Mouse (Mus musculus): Measurements from ENCODE around the gene Deup1. TPM values are rescaled to one million over a fixed set of nuclear protein-coding genes. Genes with fewer than 3 reads are reported as not detected.
A peak's percentile ranks its signal among the peaks of the same experiment; 100 is the strongest.

Gene Deup1
- total and polyA plus RNA-seq, 2 experiments from 2014 or later: 1.7 to 2.6 TPM

DNA sequence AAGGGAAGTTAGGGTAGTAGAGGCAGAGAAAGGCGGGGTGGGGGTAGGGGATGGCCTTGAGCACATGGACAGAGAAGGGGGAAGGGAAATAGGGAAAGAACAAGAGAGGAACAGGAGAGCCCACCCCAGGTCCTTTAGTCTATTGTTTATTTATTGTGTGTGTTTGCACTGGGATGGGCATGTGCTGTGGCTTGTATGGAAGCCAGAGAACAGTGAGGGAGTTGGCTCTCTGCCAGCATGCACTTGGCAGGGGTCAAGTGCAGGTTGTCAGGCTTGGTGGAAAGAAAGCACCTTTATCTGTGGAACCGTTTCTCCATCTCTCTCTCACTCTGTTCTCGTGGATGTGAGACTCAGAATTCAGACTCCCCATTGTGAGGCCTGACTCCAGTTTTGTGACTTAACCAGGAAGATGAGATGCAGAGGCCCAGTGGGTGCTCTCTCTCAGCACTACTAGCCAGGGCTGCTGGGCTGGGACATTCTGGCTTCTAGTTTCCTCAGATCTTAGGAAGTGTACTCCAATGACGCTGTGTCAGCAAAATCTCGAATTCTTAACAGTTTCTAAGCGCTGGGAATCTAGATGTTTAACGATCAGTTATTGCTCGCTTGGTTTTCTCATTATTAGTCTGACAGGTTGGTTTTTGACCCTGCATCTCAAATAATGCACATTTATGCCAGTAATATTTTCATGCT is 98.3 kb downstream of the Deup1 start:
- 43% methylated on average over 8 of the region's 8 CpGs for WGBS
- H3K4me1 ChIP-seq (ENCODE audit: insufficient read depth, low read length): 0 out of 2 replicates have a peak, but pooled peaks cover 11% of the 10 kb centered on the region
- H3K27ac ChIP-seq: no peak overlapping the region
- no peak overlapping the region for H3K4me2 ChIP-seq (ENCODE audit: low read depth, low read length)
- H3K4me3 ChIP-seq (ENCODE audit: low read length): no peak overlapping the region
- no peak for ATAC-seq
- no peaks in the 10 kb centered on the region for H3K27me3 ChIP-seq (ENCODE audit: insufficient read depth, low read length)
- no peaks in the 10 kb centered on the region for H3K9me3 ChIP-seq (ENCODE audit: low read length)
- no peaks in the 10 kb centered on the region for H3K36me3 ChIP-seq (ENCODE audit: insufficient read depth, low read length)
- H3K9ac ChIP-seq (replicated peaks; ENCODE audit: low read length): no peak overlapping the region
- peak; percentile 49 for DNase-seq (ENCODE audit: low spot score)
- TF ChIP-seq CTCF (IDR thresholded peaks at IDR 0.05; ENCODE audit: low read depth): no peak

DNA sequence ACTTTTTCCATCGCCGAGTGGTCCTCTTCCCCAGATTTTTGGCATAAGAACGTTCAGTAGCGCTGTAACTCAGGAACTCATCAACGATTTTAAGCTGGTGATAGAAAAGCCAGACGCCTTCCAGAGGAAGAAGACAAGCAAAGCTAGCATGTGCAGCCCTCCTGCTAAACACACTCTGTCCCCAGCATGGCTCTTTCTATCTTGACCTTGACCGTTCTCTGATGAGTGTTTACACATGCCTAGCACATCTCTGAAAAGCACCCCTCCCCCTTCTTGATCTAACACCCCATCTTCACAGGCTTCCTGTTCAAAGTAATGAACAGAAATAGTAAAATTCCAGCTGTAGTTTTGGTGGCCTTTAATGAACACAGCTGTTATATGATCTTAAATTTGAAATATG is 99.4 kb downstream of the Deup1 start:
- Histone ChIP-seq H3K27ac (no peak overlapping the region), H3K9ac (replicated peaks; ENCODE audit: low read length) (no peak overlapping the region), H3K4me1 (ENCODE audit: insufficient read depth, low read length) (0 out of 2 replicates have a peak, but pooled peaks cover 5% of the 10 kb centered on the region), H3K4me2 (ENCODE audit: low read depth, low read length) (no peak overlapping the region), H3K36me3 (ENCODE audit: insufficient read depth, low read length) (no peaks in the 10 kb centered on the region), H3K27me3 (ENCODE audit: insufficient read depth, low read length) (no peaks in the 10 kb centered on the region), H3K4me3 (ENCODE audit: low read length) (no peak overlapping the region), H3K9me3 (ENCODE audit: low read length) (no peaks in the 10 kb centered on the region)
- TF ChIP-seq CTCF (IDR thresholded peaks at IDR 0.05; ENCODE audit: low read depth): no peak
- 85% methylated on average over 7 of the region's 7 CpGs for WGBS
- ATAC-seq (no peak), DNase-seq (ENCODE audit: low spot score) (no peak)

DNA sequence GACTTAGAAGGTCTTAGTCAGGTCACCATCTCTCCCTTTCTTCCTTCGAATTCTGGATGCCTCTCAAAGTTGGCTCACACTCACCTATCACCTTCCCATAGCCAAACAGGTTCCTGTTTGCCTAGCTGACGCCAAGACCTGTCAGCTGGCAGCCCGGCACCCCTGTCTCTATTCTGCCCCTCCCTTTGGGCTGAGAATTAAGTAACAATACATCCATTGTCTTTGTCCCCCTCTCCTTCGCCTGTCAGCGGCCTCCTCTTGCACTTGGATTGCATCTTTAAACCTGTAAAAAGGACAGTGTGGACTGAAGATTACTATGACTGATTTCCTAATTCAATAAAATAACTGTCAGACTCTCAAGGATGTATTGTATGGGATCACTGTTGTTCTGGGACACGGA is 99.9 kb downstream of the Deup1 start:
- TF ChIP-seq CTCF (IDR thresholded peaks at IDR 0.05; ENCODE audit: low read depth): no peak
- no peaks in the 10 kb centered on the region for H3K36me3 ChIP-seq (ENCODE audit: insufficient read depth, low read length)
- H3K4me2 ChIP-seq (ENCODE audit: low read depth, low read length): no peak overlapping the region
- no peaks in the 10 kb centered on the region for H3K9me3 ChIP-seq (ENCODE audit: low read length)
- no peak overlapping the region for H3K9ac ChIP-seq (replicated peaks; ENCODE audit: low read length)
- DNase-seq (ENCODE audit: low spot score) (no peak), ATAC-seq (no peak)
- 49% methylated on average over 6 of the region's 6 CpGs for WGBS
- H3K4me1 ChIP-seq (ENCODE audit: insufficient read depth, low read length): 0 out of 2 replicates have a peak, but pooled peaks cover 11% of the 10 kb centered on the region
- no peak overlapping the region for H3K4me3 ChIP-seq (ENCODE audit: low read length)
- no peak overlapping the region for H3K27ac ChIP-seq
- no peaks in the 10 kb centered on the region for H3K27me3 ChIP-seq (ENCODE audit: insufficient read depth, low read length)

DNA sequence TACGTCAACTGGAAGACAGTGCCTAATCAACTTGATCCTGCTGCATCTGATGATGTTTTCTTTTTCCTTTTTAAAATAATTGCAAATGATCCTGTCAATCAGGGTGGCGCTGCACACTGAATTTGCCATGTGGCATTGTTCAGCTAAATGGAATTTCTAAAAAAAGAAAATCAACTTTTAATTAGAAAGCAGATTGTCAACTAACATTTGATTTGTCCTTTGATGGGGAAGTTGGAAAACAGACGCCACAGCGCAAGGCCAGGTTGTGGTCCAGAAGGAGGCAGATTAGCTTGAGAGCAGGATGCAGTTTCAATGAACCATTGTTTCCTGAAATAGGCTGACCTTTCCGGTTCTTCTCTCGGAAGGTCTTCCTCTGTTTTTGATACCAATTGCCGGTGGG is 101.2 kb downstream of the Deup1 start:
- H3K4me2 ChIP-seq (ENCODE audit: low read depth, low read length): no peak overlapping the region
- no peaks in the 10 kb centered on the region for H3K27me3 ChIP-seq (ENCODE audit: insufficient read depth, low read length)
- ATAC-seq (no peak), DNase-seq (ENCODE audit: low spot score) (no peak)
- TF ChIP-seq CTCF (IDR thresholded peaks at IDR 0.05; ENCODE audit: low read depth): no peak
- no peak overlapping the region for H3K9ac ChIP-seq (replicated peaks; ENCODE audit: low read length)
- H3K4me3 ChIP-seq (ENCODE audit: low read length): no peak overlapping the region
- no peak overlapping the region for H3K27ac ChIP-seq
- 0 out of 2 replicates have a peak, but pooled peaks cover 11% of the 10 kb centered on the region for H3K4me1 ChIP-seq (ENCODE audit: insufficient read depth, low read length)
- H3K9me3 ChIP-seq (ENCODE audit: low read length): no peaks in the 10 kb centered on the region
- 65% methylated on average over 7 of the region's 7 CpGs for WGBS
- H3K36me3 ChIP-seq (ENCODE audit: insufficient read depth, low read length): no peaks in the 10 kb centered on the region

DNA sequence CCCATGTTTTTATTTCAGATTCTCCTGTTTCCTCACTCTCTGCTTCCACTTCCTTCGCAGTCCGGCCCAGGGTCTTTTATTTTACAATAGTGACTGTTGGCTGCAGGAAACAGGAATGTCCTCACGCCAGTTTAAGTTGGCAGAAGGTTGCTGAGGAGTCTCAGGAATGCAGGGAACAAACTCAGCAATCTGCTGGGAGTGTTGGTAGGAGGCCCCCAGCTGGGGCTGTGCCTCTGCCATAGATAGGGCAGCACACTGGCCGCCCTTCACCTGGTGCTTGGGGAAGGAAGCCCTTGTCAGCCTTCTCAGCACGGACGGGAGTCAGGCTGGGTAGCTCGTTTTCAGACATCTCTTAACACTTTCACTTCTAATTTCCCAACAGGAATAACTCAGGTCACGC is 102.5 kb downstream of the Deup1 start:
- DNase-seq (ENCODE audit: low spot score) (no peak), ATAC-seq (no peak)
- 0 out of 2 replicates have a peak, but pooled peaks cover 11% of the 10 kb centered on the region for H3K4me1 ChIP-seq (ENCODE audit: insufficient read depth, low read length)
- no peak for TF ChIP-seq CTCF (IDR thresholded peaks at IDR 0.05; ENCODE audit: low read depth)
- no peak overlapping the region for H3K4me3 ChIP-seq (ENCODE audit: low read length)
- H3K9ac ChIP-seq (replicated peaks; ENCODE audit: low read length): no peak overlapping the region
- no peaks in the 10 kb centered on the region for H3K9me3 ChIP-seq (ENCODE audit: low read length)
- 59% methylated on average over 8 of the region's 8 CpGs for WGBS
- no peaks in the 10 kb centered on the region for H3K27me3 ChIP-seq (ENCODE audit: insufficient read depth, low read length)
- no peaks in the 10 kb centered on the region for H3K36me3 ChIP-seq (ENCODE audit: insufficient read depth, low read length)
- H3K4me2 ChIP-seq (ENCODE audit: low read depth, low read length): no peak overlapping the region
- H3K27ac ChIP-seq: no peak overlapping the region

DNA sequence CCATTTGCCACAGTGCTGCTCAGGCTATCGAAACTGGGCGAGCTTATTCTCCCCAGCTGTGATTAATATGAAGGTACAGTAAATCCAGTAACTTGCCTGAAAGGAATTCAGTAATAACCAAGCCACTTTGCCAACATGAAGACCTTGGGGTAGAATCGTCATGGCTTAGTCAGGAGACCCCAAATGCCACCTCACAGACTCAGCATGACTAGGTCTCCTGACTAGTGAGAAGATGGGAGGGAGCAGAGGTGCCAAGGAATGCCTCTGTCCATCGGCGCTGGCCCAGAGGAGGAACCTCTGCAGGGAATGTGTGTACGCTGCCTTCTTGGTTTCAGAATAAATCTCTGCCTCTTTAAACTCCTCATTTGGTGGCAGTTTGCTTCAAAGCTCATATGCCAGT is 104.1 kb downstream of the Deup1 start:
- Histone ChIP-seq H3K4me3 (ENCODE audit: low read length) (no peak overlapping the region), H3K27ac (no peak overlapping the region), H3K9me3 (ENCODE audit: low read length) (no peaks in the 10 kb centered on the region), H3K27me3 (ENCODE audit: insufficient read depth, low read length) (no peaks in the 10 kb centered on the region), H3K4me2 (ENCODE audit: low read depth, low read length) (no peak overlapping the region), H3K36me3 (ENCODE audit: insufficient read depth, low read length) (no peaks in the 10 kb centered on the region), H3K4me1 (ENCODE audit: insufficient read depth, low read length) (0 out of 2 replicates have a peak, but pooled peaks cover 11% of the 10 kb centered on the region), H3K9ac (replicated peaks; ENCODE audit: low read length) (no peak overlapping the region)
- 77% methylated on average over 6 of the region's 6 CpGs for WGBS
- no peak for ATAC-seq
- no peak for DNase-seq (ENCODE audit: low spot score)
- TF ChIP-seq CTCF (IDR thresholded peaks at IDR 0.05; ENCODE audit: low read depth): no peak

DNA sequence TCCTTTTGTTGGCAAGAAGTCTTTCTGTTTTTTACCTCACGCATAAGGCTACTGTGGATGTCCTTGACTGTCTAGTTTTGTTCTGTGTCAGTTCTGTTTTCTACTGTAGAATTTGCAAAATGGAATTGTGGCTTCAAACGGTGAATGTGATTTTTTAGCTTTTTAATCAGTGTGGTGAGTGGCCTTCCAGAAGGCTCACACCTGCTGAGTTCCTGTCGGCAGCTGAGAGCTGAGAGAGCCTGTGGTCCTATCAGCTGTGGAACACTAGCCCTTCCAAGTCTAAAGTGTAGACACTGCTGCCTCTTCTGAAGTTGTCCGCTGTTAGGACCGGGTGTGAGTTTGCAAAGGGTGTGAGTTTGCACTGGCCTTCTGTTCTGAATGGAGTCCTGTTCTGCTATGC is 104.8 kb downstream of the Deup1 start:
- Histone ChIP-seq H3K4me3 (ENCODE audit: low read length) (no peak overlapping the region), H3K27me3 (ENCODE audit: insufficient read depth, low read length) (no peaks in the 10 kb centered on the region), H3K36me3 (ENCODE audit: insufficient read depth, low read length) (no peaks in the 10 kb centered on the region), H3K9me3 (ENCODE audit: low read length) (no peaks in the 10 kb centered on the region), H3K27ac (no peak overlapping the region), H3K4me1 (ENCODE audit: insufficient read depth, low read length) (0 out of 2 replicates have a peak, but pooled peaks cover 11% of the 10 kb centered on the region), H3K9ac (replicated peaks; ENCODE audit: low read length) (no peak overlapping the region), H3K4me2 (ENCODE audit: low read depth, low read length) (no peak overlapping the region)
- TF ChIP-seq CTCF (IDR thresholded peaks at IDR 0.05; ENCODE audit: low read depth): no peak
- WGBS: 65% methylated on average over 5 of the region's 5 CpGs
- DNase-seq (ENCODE audit: low spot score): no peak
- no peak for ATAC-seq
